Mouse (Mus musculus) embryonic facial prominence, embryonic 14.5 days (tissue): ENCODE measurements around the gene Med13. TPM values are rescaled to one million over a fixed set of nuclear protein-coding genes. Genes with fewer than 3 reads are reported as not detected.

ENCODE experiments used
- ATAC-seq: fragments of 200-750 bp; cut with Nextera tagmentation; 2 replicates; pipeline ENCODE4 v1.8.0; 2017; ENCODE audit warnings: low read depth, moderate number of reproducible peaks, moderate TSS enrichment
- DNase-seq: peaks from one replicate; pipeline ENCODE4 v3.0.0-alpha.2; 2015; ENCODE audit warnings: low spot score
- H3K27ac ChIP-seq: fragments of 300-500 bp; sonication (generic); replicated peaks from 2 replicates; pipeline ENCODE4 v1.5.1; 2014; ENCODE audit warnings: low read depth, mild to moderate bottlenecking, low read length, moderate library complexity
- H3K27me3 ChIP-seq: fragments of 300-500 bp; sonication (generic); replicated peaks from 2 replicates; pipeline ENCODE4 v1.6.1; 2014; ENCODE audit warnings: low read length; ENCODE audit not compliant: control insufficient read depth, insufficient read depth
- H3K36me3 ChIP-seq: fragments of 300-500 bp; sonication (generic); 2 replicates; pipeline ENCODE4 v1.6.1; 2014; ENCODE audit warnings: low read length, mixed read lengths; ENCODE audit not compliant: control insufficient read depth, insufficient read depth
- H3K4me1 ChIP-seq: fragments of 300-500 bp; sonication (generic); 2 replicates; pipeline ENCODE4 v1.6.1; 2014; ENCODE audit warnings: antibody characterized with exemption, low read length; ENCODE audit not compliant: control insufficient read depth, insufficient read depth
- H3K4me2 ChIP-seq: fragments of 300-500 bp; sonication (generic); 2 replicates; pipeline ENCODE4 v1.6.1; 2014; ENCODE audit warnings: low read depth, mild to moderate bottlenecking, low read length, moderate library complexity, mixed read lengths
- H3K4me3 ChIP-seq: fragments of 300-500 bp; sonication (generic); 2 replicates; pipeline ENCODE4 v1.5.1; 2014; ENCODE audit warnings: low read depth, mild to moderate bottlenecking, low read length
- H3K9ac ChIP-seq: fragments of 300-500 bp; sonication (generic); 2 replicates; pipeline ENCODE4 v1.6.1; 2014; ENCODE audit warnings: low read depth, mild to moderate bottlenecking, low read length, moderate library complexity, mixed read lengths
- H3K9me3 ChIP-seq: fragments of 300-500 bp; sonication (generic); 2 replicates; pipeline ENCODE4 v1.6.1; 2016; ENCODE audit warnings: low read length; ENCODE audit not compliant: control insufficient read depth
- WGBS: fragments of 180-500 bp; shearing (Covaris S2); extraction: QIAGEN DNeasy Blood & Tissue Kit; methylation state at CpG from one replicate; pipeline ENCODE4 v1.1.7; 2014; 5-methylcytosine and 5-hydroxymethylcytosine counted together
- polyA plus RNA-seq: library from polyadenylated mRNA; unstranded; fragments of >200 nt; fragmentation: Nextera tagmentation; extraction: Ambion mirVana; gene quantifications from 2 replicates; pipeline ENCODE4 v1.2.1, GENCODE M21; 2014

Gene Med13
- polyA plus RNA-seq: 14.1 and 15.6 TPM in 2 replicates

GRCm38 (mm10) chr11:86356854-86357788, at the start of gene Med13:
Med13 (minus strand) TSS chr11:86357602.
- Histone ChIP-seq H3K4me3 (peak within 1 kb of the TSS; percentile 92), H3K27me3 (no peaks in the 10 kb centered on the region), H3K27ac (peak within 1 kb of the TSS; percentile 98), H3K9me3 (no peaks in the 10 kb centered on the region), H3K36me3 (peaks cover 22% of the 10 kb centered on the region), H3K4me1 (peaks cover 19% of the 10 kb centered on the region), H3K9ac (peak within 1 kb of the TSS; percentile 96), H3K4me2 (peak within 1 kb of the TSS; percentile 79)
- DNase-seq: peak; percentile 50
- under 1% methylated on average over 54 of the region's 81 CpGs for WGBS
- peak; percentile 14; the same call in 1 of the 2 replicates for ATAC-seq

- Histone ChIP-seq H3K4me1 (0 out of 2 replicates have a peak, but pooled peaks cover 4% of the 10 kb centered on the region), H3K4me3 (no peak overlapping the region), H3K27ac (no peak overlapping the region), H3K27me3 (no peaks in the 10 kb centered on the region), H3K4me2 (no peak overlapping the region), H3K9me3 (0 out of 2 replicates have a peak, but pooled peaks cover 2% of the 10 kb centered on the region), H3K36me3 (no peaks in the 10 kb centered on the region), H3K9ac (no peak overlapping the region)
- no peak for ATAC-seq
- peak; percentile 23 for DNase-seq
- 66% methylated on average over 4 of the region's 4 CpGs for WGBS
These were observed 47.2 kb upstream of the Med13 start for GRCm38 (mm10) chr11:86404590-86404989.

GRCm38 (mm10) chr11:86403845-86404244, 46.4 kb upstream of the Med13 start:
- ATAC-seq (no peak), DNase-seq (no peak)
- H3K9ac ChIP-seq: no peak overlapping the region
- H3K4me1 ChIP-seq: 0 out of 2 replicates have a peak, but pooled peaks cover 4% of the 10 kb centered on the region
- H3K27me3 ChIP-seq: no peaks in the 10 kb centered on the region
- no peak overlapping the region for H3K4me3 ChIP-seq
- no peak overlapping the region for H3K27ac ChIP-seq
- 0 out of 2 replicates have a peak, but pooled peaks cover 2% of the 10 kb centered on the region for H3K9me3 ChIP-seq
- no peaks in the 10 kb centered on the region for H3K36me3 ChIP-seq
- no peak overlapping the region for H3K4me2 ChIP-seq
- WGBS: 76% methylated on average over 2 of the region's 2 CpGs

- Histone ChIP-seq H3K27ac (no peak overlapping the region), H3K27me3 (no peaks in the 10 kb centered on the region), H3K9me3 (no peaks in the 10 kb centered on the region), H3K36me3 (no peaks in the 10 kb centered on the region), H3K4me3 (no peak overlapping the region), H3K9ac (no peak overlapping the region), H3K4me1 (peaks cover 9% of the 10 kb centered on the region), H3K4me2 (no peak overlapping the region)
- WGBS: 81% methylated on average over 9 of the region's 9 CpGs
- DNase-seq: no peak
- no peak for ATAC-seq
These were observed 42.1 kb upstream of the Med13 start for GRCm38 (mm10) chr11:86399241-86400107.

GRCm38 (mm10) chr11:86396950-86397594, 39.7 kb upstream of the Med13 start:
- no peak for DNase-seq
- no peaks in the 10 kb centered on the region for H3K36me3 ChIP-seq
- no peaks in the 10 kb centered on the region for H3K9me3 ChIP-seq
- H3K9ac ChIP-seq: no peak overlapping the region
- H3K27ac ChIP-seq: no peak overlapping the region
- H3K4me3 ChIP-seq: no peak overlapping the region
- H3K27me3 ChIP-seq: no peaks in the 10 kb centered on the region
- H3K4me2 ChIP-seq: no peak overlapping the region
- WGBS: 75% methylated on average over 5 of the region's 5 CpGs
- ATAC-seq: peak; percentile 47; the same call in 1 of the 2 replicates
- H3K4me1 ChIP-seq: peaks cover 7% of the 10 kb centered on the region

GRCm38 (mm10) chr11:86396518-86396917, 39.1 kb upstream of the Med13 start:
- Histone ChIP-seq H3K4me2 (no peak overlapping the region), H3K27ac (no peak overlapping the region), H3K4me3 (no peak overlapping the region), H3K36me3 (no peaks in the 10 kb centered on the region), H3K9ac (no peak overlapping the region), H3K9me3 (no peaks in the 10 kb centered on the region), H3K27me3 (no peaks in the 10 kb centered on the region), H3K4me1 (peaks cover 7% of the 10 kb centered on the region)
- DNase-seq (no peak), ATAC-seq (no peak)
- WGBS: 55% methylated on average over 2 of the region's 2 CpGs

GRCm38 (mm10) chr11:86395513-86396125, 38.2 kb upstream of the Med13 start:
- Histone ChIP-seq H3K36me3 (no peaks in the 10 kb centered on the region), H3K27ac (no peak overlapping the region), H3K4me2 (peak overlapping the region; percentile 27; the same call in 1 of the 2 replicates), H3K9me3 (no peaks in the 10 kb centered on the region), H3K9ac (peak overlapping the region; percentile 31; the same call in 1 of the 2 replicates), H3K27me3 (no peaks in the 10 kb centered on the region), H3K4me1 (peaks cover 7% of the 10 kb centered on the region), H3K4me3 (no peak overlapping the region)
- 8% methylated on average over 9 of the region's 9 CpGs for WGBS
- peak; percentile 72 for DNase-seq
- ATAC-seq: peak; percentile 53; the same call in 1 of the 2 replicates
